Mouse (Mus musculus) spleen, postnatal 10 days (tissue): ENCODE data around the gene Dnajc1.

Source experiments
- DNase-seq, 2 experiments: peaks; one replicate each; pipeline ENCODE4 v3.0.0; 2021 to 2022; ENCODE audit warnings: low spot score in 2 of 2

Dnajc1 gene

DNA sequence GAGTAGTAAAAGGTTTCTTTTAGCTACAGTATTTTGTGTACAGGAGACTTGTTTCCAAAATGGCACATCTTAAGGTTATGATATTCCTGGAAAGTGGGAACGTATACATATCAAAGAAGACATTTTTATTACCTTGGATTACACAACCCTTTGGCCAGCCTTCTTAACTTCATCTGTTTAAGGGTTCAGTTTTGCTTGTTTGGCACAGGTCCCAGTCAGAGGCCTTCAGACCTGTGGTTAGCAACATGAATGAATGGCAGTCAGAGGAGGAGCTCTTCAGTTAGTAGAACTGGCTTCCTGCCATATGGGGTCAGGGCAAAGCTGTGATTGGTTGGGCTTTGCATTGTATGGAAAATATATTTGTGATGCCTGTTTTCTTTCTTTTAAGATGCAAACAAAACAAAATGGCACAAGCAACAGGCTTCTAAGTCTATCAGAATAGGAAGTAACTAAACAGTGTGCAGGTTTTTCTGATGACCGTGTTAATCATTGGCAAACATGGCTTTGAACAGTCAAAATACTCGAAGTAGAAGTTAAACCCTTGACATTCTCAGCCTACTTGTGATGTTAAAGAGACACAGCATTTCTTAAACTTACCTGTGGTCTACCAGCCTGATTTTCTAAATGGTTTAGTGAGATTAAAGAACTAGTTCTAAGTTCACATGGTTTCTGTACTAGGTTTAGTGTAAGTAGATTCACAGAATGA is 196.8 kb downstream of the Dnajc1 start:
- DNase-seq, result no peak

- DNase-seq, result no peak
Observed at GRCm38 (mm10) chr2:18195285-18195684, 197.3 kb downstream of the Dnajc1 start.

GRCm38 (mm10) chr2:18188367-18188766 is 204.3 kb downstream of the Dnajc1 start:
- no peak for DNase-seq

- DNase-seq, result no peak
Observed at GRCm38 (mm10) chr2:18183079-18183478, 209.6 kb downstream of the Dnajc1 start.

DNA sequence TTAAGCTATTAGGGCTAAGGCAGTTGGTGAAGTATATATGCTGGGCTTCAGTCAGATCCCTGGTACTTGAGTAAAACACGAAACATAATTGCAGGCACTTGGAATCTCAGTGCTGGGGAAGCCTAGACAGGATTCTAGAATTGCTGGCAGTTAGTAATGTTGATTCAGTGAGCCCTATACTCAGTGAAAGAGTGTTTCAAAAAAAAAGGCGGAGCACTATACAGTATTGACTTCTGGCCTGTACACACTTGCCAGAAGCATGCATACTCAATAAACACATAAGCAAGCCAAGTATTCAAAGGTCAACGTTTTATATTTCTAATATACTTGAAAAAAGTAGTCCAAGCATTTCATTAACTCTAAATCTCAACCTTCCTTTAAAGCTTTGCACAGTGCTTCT is 211.0 kb downstream of the Dnajc1 start:
- no peak for DNase-seq

- no peak for DNase-seq
Observed at GRCm38 (mm10) chr2:18180323-18180722, 212.3 kb downstream of the Dnajc1 start.

- no peak for DNase-seq
Observed at GRCm38 (mm10) chr2:18176235-18176634, 216.4 kb downstream of the Dnajc1 start.

GRCm38 (mm10) chr2:18175234-18175633 is 217.4 kb downstream of the Dnajc1 start:
- DNase-seq, result no peak

DNA sequence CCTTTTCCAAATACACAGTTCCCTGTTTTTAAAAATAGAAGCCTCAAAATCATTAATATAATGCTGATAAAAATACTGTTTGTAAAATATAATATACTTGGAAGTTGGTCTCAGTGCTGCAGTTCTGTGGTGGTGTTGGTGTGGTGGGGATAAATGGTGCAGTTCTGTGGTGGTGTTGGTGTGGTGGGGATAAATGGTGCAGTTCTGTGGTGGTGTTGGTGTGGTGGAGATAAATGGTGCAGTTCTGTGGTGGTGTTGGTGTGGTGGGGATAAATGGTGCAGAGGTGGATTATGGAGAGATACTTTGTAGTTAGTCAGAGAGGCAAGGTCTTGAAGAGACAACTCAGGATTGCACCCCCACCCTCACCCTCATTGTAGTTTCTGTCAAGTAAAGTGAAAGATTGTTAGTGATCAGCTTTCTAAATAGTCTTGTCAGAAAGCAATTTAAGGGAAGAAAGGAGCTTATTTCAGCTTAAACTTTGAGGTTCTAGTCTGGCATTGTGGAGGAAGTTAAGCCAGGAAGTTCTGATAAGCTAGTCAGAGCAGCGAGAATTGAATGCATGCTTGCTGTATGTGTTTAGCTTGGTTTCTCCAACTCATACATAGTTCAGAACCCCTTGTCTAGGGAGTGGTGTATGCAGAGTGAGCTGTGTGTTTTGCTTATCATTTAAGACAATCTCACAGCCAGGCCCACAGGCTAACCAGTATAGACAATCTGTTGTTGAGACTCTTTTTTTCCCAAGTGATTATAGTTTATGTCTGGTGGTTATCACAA is 223.3 kb downstream of the Dnajc1 start:
- DNase-seq, result no peak

DNA sequence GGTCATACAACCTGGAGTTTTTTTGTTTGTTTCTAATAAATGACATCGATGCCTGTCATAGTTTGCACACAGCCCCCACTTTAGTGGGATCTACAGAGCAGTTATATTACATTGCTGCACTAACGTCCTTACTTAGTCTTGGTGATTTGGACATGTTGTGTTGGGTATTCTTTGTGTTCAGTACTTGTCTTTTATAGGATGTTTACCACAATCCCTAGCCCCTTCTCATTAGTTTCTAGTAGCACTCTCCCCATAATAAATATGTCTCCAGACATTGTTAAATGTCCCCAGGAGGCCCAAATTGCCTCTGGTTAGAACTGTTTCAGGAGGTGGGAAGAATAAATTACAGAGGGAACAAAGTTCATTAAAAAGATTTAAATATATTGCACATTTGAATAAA is 227.1 kb downstream of the Dnajc1 start:
- DNase-seq, result no peak

- no peak for DNase-seq
Observed at GRCm38 (mm10) chr2:18160992-18161391, 231.6 kb downstream of the Dnajc1 start.

DNA sequence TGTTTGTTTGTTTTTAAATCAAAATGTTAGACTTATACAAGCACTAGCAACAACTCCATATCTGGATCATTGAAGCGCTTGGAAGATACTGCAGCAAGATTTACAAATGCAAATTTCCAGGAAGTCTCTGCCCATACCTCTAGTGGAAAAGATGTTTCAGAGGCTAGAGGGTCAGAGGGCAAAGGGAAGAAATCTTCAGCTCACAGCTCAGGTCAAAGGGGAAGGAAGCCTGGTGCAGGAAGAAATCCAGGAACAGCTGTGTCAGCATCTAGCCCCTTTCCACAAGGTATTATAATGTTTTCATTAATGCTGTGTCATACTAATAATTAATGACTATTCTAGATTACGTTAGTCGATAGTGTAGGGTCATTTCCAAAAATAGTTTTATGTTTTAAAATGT is 233.2 kb downstream of the Dnajc1 start:
- DNase-seq, result no peak

- no peak for DNase-seq
Observed at GRCm38 (mm10) chr2:18156131-18156530, 236.5 kb downstream of the Dnajc1 start.
